Mouse (Mus musculus): ENCODE results near the gene Cdyl. TPM values are rescaled to one million over a fixed set of nuclear protein-coding genes. Genes with fewer than 3 reads are reported as not detected.

Gene Cdyl
- 6.4 and 9.6 TPM in 2 replicates for polyA plus RNA-seq (2015; fragmentation: Nextera tagmentation; extraction: Ambion mirVana)

- H3K4me2 ChIP-seq (ENCODE audit: low read depth, low read length), result no peak within 1 kb of the TSS
- no peak for ATAC-seq (replicated peaks; ENCODE audit: extremely low read depth, insufficient read depth, low FRiP score)
- no peak within 1 kb of the TSS for H3K9ac ChIP-seq (ENCODE audit: low read length)
- no peaks in the 10 kb centered on the region for H3K9me3 ChIP-seq (replicated peaks; ENCODE audit: control insufficient read depth, low read length)
- H3K4me3 ChIP-seq (ENCODE audit: low read length), result no peak within 1 kb of the TSS
- WGBS, result 69% methylated on average over 4 of the region's 4 CpGs
- H3K36me3 ChIP-seq (ENCODE audit: control insufficient read depth, insufficient read depth), result no peaks in the 10 kb centered on the region
- no peak within 1 kb of the TSS for H3K27ac ChIP-seq (ENCODE audit: low read length)
- no peaks in the 10 kb centered on the region for H3K27me3 ChIP-seq (ENCODE audit: control insufficient read depth, insufficient read depth, low read length)
- no peaks in the 10 kb centered on the region for H3K4me1 ChIP-seq (ENCODE audit: control insufficient read depth, insufficient read depth, low read length)
Measured at GRCm38 (mm10) chr13:35659406-35659985, at the start of gene Cdyl. Gene Cdyl, plus strand, starts transcription at chr13:35659833.

GRCm38 (mm10) chr13:35610718-35611117 lies 48.9 kb upstream of the Cdyl start:
- H3K9ac ChIP-seq (ENCODE audit: low read length), result no peak overlapping the region
- no peak for ATAC-seq (replicated peaks; ENCODE audit: extremely low read depth, insufficient read depth, low FRiP score)
- no peak overlapping the region for H3K4me2 ChIP-seq (ENCODE audit: low read depth, low read length)
- H3K4me3 ChIP-seq (ENCODE audit: low read length), result no peak overlapping the region
- no peaks in the 10 kb centered on the region for H3K27me3 ChIP-seq (ENCODE audit: control insufficient read depth, insufficient read depth, low read length)
- H3K4me1 ChIP-seq (ENCODE audit: control insufficient read depth, insufficient read depth, low read length), result no peaks in the 10 kb centered on the region
- H3K27ac ChIP-seq (ENCODE audit: low read length), result no peak overlapping the region
- H3K36me3 ChIP-seq (ENCODE audit: control insufficient read depth, insufficient read depth), result no peaks in the 10 kb centered on the region
- no peaks in the 10 kb centered on the region for H3K9me3 ChIP-seq (replicated peaks; ENCODE audit: control insufficient read depth, low read length)

GRCm38 (mm10) chr13:35612506-35612905 lies 47.1 kb upstream of the Cdyl start:
- no peak overlapping the region for H3K4me3 ChIP-seq (ENCODE audit: low read length)
- H3K4me1 ChIP-seq (ENCODE audit: control insufficient read depth, insufficient read depth, low read length), result no peaks in the 10 kb centered on the region
- H3K27ac ChIP-seq (ENCODE audit: low read length), result no peak overlapping the region
- H3K27me3 ChIP-seq (ENCODE audit: control insufficient read depth, insufficient read depth, low read length), result no peaks in the 10 kb centered on the region
- no peak overlapping the region for H3K9ac ChIP-seq (ENCODE audit: low read length)
- no peak for ATAC-seq (replicated peaks; ENCODE audit: extremely low read depth, insufficient read depth, low FRiP score)
- 88% methylated on average over 1 of the region's 1 CpGs for WGBS
- no peaks in the 10 kb centered on the region for H3K36me3 ChIP-seq (ENCODE audit: control insufficient read depth, insufficient read depth)
- no peaks in the 10 kb centered on the region; the same call in 1 of the 2 replicates for H3K9me3 ChIP-seq (replicated peaks; ENCODE audit: control insufficient read depth, low read length)
- H3K4me2 ChIP-seq (ENCODE audit: low read depth, low read length), result no peak overlapping the region

GRCm38 (mm10) chr13:35614832-35615479 lies 44.7 kb upstream of the Cdyl start:
- no peak for ATAC-seq (replicated peaks; ENCODE audit: extremely low read depth, insufficient read depth, low FRiP score)
- Histone ChIP-seq H3K4me2 (ENCODE audit: low read depth, low read length) (no peak overlapping the region), H3K4me1 (ENCODE audit: control insufficient read depth, insufficient read depth, low read length) (peaks cover 3% of the 10 kb centered on the region; the same call in 1 of the 2 replicates), H3K27ac (ENCODE audit: low read length) (no peak overlapping the region), H3K4me3 (ENCODE audit: low read length) (no peak overlapping the region), H3K27me3 (ENCODE audit: control insufficient read depth, insufficient read depth, low read length) (no peaks in the 10 kb centered on the region), H3K9me3 (replicated peaks; ENCODE audit: control insufficient read depth, low read length) (no peaks in the 10 kb centered on the region; the same call in 1 of the 2 replicates), H3K9ac (ENCODE audit: low read length) (no peak overlapping the region), H3K36me3 (ENCODE audit: control insufficient read depth, insufficient read depth) (no peaks in the 10 kb centered on the region)
- WGBS, result 61% methylated on average over 4 of the region's 4 CpGs

- Histone ChIP-seq H3K4me1 (ENCODE audit: control insufficient read depth, insufficient read depth, low read length) (peaks cover 3% of the 10 kb centered on the region; the same call in 1 of the 2 replicates), H3K4me2 (ENCODE audit: low read depth, low read length) (no peak overlapping the region), H3K27ac (ENCODE audit: low read length) (no peak overlapping the region), H3K36me3 (ENCODE audit: control insufficient read depth, insufficient read depth) (no peaks in the 10 kb centered on the region), H3K9ac (ENCODE audit: low read length) (no peak overlapping the region), H3K27me3 (ENCODE audit: control insufficient read depth, insufficient read depth, low read length) (no peaks in the 10 kb centered on the region), H3K4me3 (ENCODE audit: low read length) (no peak overlapping the region), H3K9me3 (replicated peaks; ENCODE audit: control insufficient read depth, low read length) (no peaks in the 10 kb centered on the region; the same call in 1 of the 2 replicates)
- 54% methylated on average over 4 of the region's 4 CpGs for WGBS
- no peak for ATAC-seq (replicated peaks; ENCODE audit: extremely low read depth, insufficient read depth, low FRiP score)
Measured at GRCm38 (mm10) chr13:35616524-35617099, 43.0 kb upstream of the Cdyl start.

GRCm38 (mm10) chr13:35619356-35619755 lies 40.3 kb upstream of the Cdyl start:
- Histone ChIP-seq H3K36me3 (ENCODE audit: control insufficient read depth, insufficient read depth) (no peaks in the 10 kb centered on the region), H3K4me3 (ENCODE audit: low read length) (no peak overlapping the region), H3K4me2 (ENCODE audit: low read depth, low read length) (no peak overlapping the region), H3K27ac (ENCODE audit: low read length) (no peak overlapping the region), H3K9me3 (replicated peaks; ENCODE audit: control insufficient read depth, low read length) (no peaks in the 10 kb centered on the region; the same call in 1 of the 2 replicates), H3K9ac (ENCODE audit: low read length) (no peak overlapping the region), H3K4me1 (ENCODE audit: control insufficient read depth, insufficient read depth, low read length) (peaks cover 3% of the 10 kb centered on the region; the same call in 1 of the 2 replicates), H3K27me3 (ENCODE audit: control insufficient read depth, insufficient read depth, low read length) (no peaks in the 10 kb centered on the region)
- WGBS, result 72% methylated on average over 2 of the region's 2 CpGs
- no peak for ATAC-seq (replicated peaks; ENCODE audit: extremely low read depth, insufficient read depth, low FRiP score)

GRCm38 (mm10) chr13:35620756-35621155 lies 38.9 kb upstream of the Cdyl start:
- Histone ChIP-seq H3K4me2 (ENCODE audit: low read depth, low read length) (no peak overlapping the region), H3K4me3 (ENCODE audit: low read length) (no peak overlapping the region), H3K9me3 (replicated peaks; ENCODE audit: control insufficient read depth, low read length) (no peaks in the 10 kb centered on the region; the same call in 1 of the 2 replicates), H3K9ac (ENCODE audit: low read length) (no peak overlapping the region), H3K27ac (ENCODE audit: low read length) (no peak overlapping the region), H3K27me3 (ENCODE audit: control insufficient read depth, insufficient read depth, low read length) (no peaks in the 10 kb centered on the region), H3K4me1 (ENCODE audit: control insufficient read depth, insufficient read depth, low read length) (peaks cover 3% of the 10 kb centered on the region; the same call in 1 of the 2 replicates), H3K36me3 (ENCODE audit: control insufficient read depth, insufficient read depth) (no peaks in the 10 kb centered on the region)
- WGBS, result 73% methylated on average over 1 of the region's 1 CpGs
- no peak for ATAC-seq (replicated peaks; ENCODE audit: extremely low read depth, insufficient read depth, low FRiP score)

- no peak overlapping the region for H3K9ac ChIP-seq (ENCODE audit: low read length)
- no peak overlapping the region for H3K27ac ChIP-seq (ENCODE audit: low read length)
- no peak overlapping the region for H3K4me3 ChIP-seq (ENCODE audit: low read length)
- H3K27me3 ChIP-seq (ENCODE audit: control insufficient read depth, insufficient read depth, low read length), result no peaks in the 10 kb centered on the region
- H3K4me2 ChIP-seq (ENCODE audit: low read depth, low read length), result no peak overlapping the region
- no peaks in the 10 kb centered on the region for H3K9me3 ChIP-seq (replicated peaks; ENCODE audit: control insufficient read depth, low read length)
- H3K36me3 ChIP-seq (ENCODE audit: control insufficient read depth, insufficient read depth), result no peaks in the 10 kb centered on the region
- H3K4me1 ChIP-seq (ENCODE audit: control insufficient read depth, insufficient read depth, low read length), result no peaks in the 10 kb centered on the region
- 87% methylated on average over 3 of the region's 3 CpGs for WGBS
- ATAC-seq (replicated peaks; ENCODE audit: extremely low read depth, insufficient read depth, low FRiP score), result no peak
Measured at GRCm38 (mm10) chr13:35624831-35625230, 34.8 kb upstream of the Cdyl start.

GRCm38 (mm10) chr13:35625556-35625955 lies 34.1 kb upstream of the Cdyl start:
- Histone ChIP-seq H3K27ac (ENCODE audit: low read length) (no peak overlapping the region), H3K4me2 (ENCODE audit: low read depth, low read length) (no peak overlapping the region), H3K36me3 (ENCODE audit: control insufficient read depth, insufficient read depth) (no peaks in the 10 kb centered on the region), H3K4me3 (ENCODE audit: low read length) (no peak overlapping the region), H3K9me3 (replicated peaks; ENCODE audit: control insufficient read depth, low read length) (no peaks in the 10 kb centered on the region), H3K27me3 (ENCODE audit: control insufficient read depth, insufficient read depth, low read length) (no peaks in the 10 kb centered on the region), H3K9ac (ENCODE audit: low read length) (no peak overlapping the region), H3K4me1 (ENCODE audit: control insufficient read depth, insufficient read depth, low read length) (no peaks in the 10 kb centered on the region)
- ATAC-seq (replicated peaks; ENCODE audit: extremely low read depth, insufficient read depth, low FRiP score), result no peak
- WGBS, result 70% methylated on average over 3 of the region's 3 CpGs
